Mouse (Mus musculus) thymus, postnatal 14 days (tissue): ENCODE measurements around the gene 4930426L09Rik.
A peak's percentile ranks its signal among the peaks of the same experiment; 100 is the strongest.
"Not testable (repeated sequence)": the region's sequence is repeated elsewhere in the genome, so short reads cannot be mapped to it uniquely, and the experiment has no call there.

Experiments
- DNase-seq: peaks from one replicate; pipeline ENCODE4 v3.0.0; 2021

4930426L09Rik gene

GRCm38 (mm10) chr2:18971564-18971963 is 26.6 kb upstream of the 4930426L09Rik start:
- DNase-seq = no peak

GRCm38 (mm10) chr2:18974882-18975645 is 23.1 kb upstream of the 4930426L09Rik start:
- no peak for DNase-seq

- DNase-seq = no peak
Measured at GRCm38 (mm10) chr2:18976175-18976574, 22.0 kb upstream of the 4930426L09Rik start.

- DNase-seq = no peak
Measured at GRCm38 (mm10) chr2:18977201-18977805, 20.8 kb upstream of the 4930426L09Rik start.

- DNase-seq = no peak
Measured at GRCm38 (mm10) chr2:18979046-18979445, 19.1 kb upstream of the 4930426L09Rik start.

GRCm38 (mm10) chr2:18979675-18980074 is 18.5 kb upstream of the 4930426L09Rik start:
- DNase-seq = no peak

- DNase-seq = peak; percentile 51
Measured at GRCm38 (mm10) chr2:18982581-18982980, 15.6 kb upstream of the 4930426L09Rik start.

GRCm38 (mm10) chr2:18983546-18983945 is 14.6 kb upstream of the 4930426L09Rik start:
- DNase-seq = no peak

GRCm38 (mm10) chr2:18984095-18984847 is 13.9 kb upstream of the 4930426L09Rik start:
- peak; percentile 82 for DNase-seq

GRCm38 (mm10) chr2:18985506-18985905 is 12.6 kb upstream of the 4930426L09Rik start:
- no peak for DNase-seq

- DNase-seq = no peak
Measured at GRCm38 (mm10) chr2:18988885-18989284, 9.3 kb upstream of the 4930426L09Rik start.

- no peak for DNase-seq
Measured at GRCm38 (mm10) chr2:18992512-18993510, 5.3 kb upstream of the 4930426L09Rik start.

- peak; percentile 63 for DNase-seq
Measured at GRCm38 (mm10) chr2:18996451-18997211, 1.5 kb upstream of the 4930426L09Rik start.

GRCm38 (mm10) chr2:18997387-18997971 is 664 bp upstream of the 4930426L09Rik start:
- no peak for DNase-seq

GRCm38 (mm10) chr2:18999395-18999794 is 1.3 kb downstream of the 4930426L09Rik start:
- DNase-seq = peak; percentile 21

GRCm38 (mm10) chr2:19004801-19005200 is 6.7 kb downstream of the 4930426L09Rik start:
- DNase-seq = peak; percentile 56

GRCm38 (mm10) chr2:19006124-19006523 is 8.0 kb downstream of the 4930426L09Rik start:
- peak; percentile 40 for DNase-seq

GRCm38 (mm10) chr2:19007580-19007979 is 9.4 kb downstream of the 4930426L09Rik start:
- DNase-seq = no peak

GRCm38 (mm10) chr2:19010541-19010940 is 12.4 kb downstream of the 4930426L09Rik start:
- DNase-seq = not testable (repeated sequence)

- no peak for DNase-seq
Measured at GRCm38 (mm10) chr2:19011443-19011842, 13.3 kb downstream of the 4930426L09Rik start.

- DNase-seq = peak; percentile 76
Measured at GRCm38 (mm10) chr2:19016348-19016747, 18.2 kb downstream of the 4930426L09Rik start.
